Mouse (Mus musculus): ENCODE results near the gene Mlh1.

DNA sequence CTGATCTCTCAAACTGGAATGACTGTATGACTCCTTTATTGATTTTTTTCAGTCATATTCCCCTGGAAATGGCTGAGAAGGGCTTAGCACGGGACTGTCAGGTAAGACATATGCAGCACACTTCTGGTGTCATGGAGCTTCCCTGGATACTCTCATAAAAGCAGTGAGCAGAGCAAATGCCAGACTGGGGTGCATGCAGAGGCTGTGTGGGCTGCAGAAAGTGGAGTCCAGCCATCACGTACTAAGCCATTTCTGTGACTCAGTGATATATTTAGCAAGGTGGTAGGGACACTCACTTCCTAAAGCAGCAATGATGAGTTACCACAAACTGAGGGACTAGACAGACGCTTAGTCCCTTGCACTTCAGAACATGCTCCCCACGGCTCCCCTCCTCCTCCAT is 49.3 kb upstream of the Mlh1 start:
- no peak for TF ChIP-seq HCFC1 (IDR thresholded peaks at IDR 0.05; ENCODE audit: borderline replicate concordance, insufficient read depth, low read length)
- TF ChIP-seq MAFK (IDR thresholded peaks at IDR 0.05; ENCODE audit: insufficient read depth, low read depth, low read length) = no peak
- TF ChIP-seq CHD2 (IDR thresholded peaks at IDR 0.05; ENCODE audit: low read depth, low read length) = no peak
- no peak for TF ChIP-seq ZNF384 (IDR thresholded peaks at IDR 0.05; ENCODE audit: low read depth, low read length)
